Mouse (Mus musculus) spleen, postnatal 0 days (tissue): ENCODE data around the gene Hecw2. TPM values are rescaled to one million over a fixed set of nuclear protein-coding genes. Genes with fewer than 3 reads are reported as not detected.

ENCODE experiments used
- polyA plus RNA-seq: library from polyadenylated mRNA; unstranded; fragments of >200 nt; fragmentation: Nextera tagmentation; extraction: Ambion mirVana; gene quantifications from 2 replicates; pipeline ENCODE4 v1.2.1, GENCODE M21; 2015

Hecw2 gene
- 0.52 and 0.78 TPM in 2 replicates for polyA plus RNA-seq

GRCm38 (mm10) chr1:54194954-54195305 is at the start of gene Hecw2:
Hecw2 (minus strand) TSS chr1:54195168.

DNA sequence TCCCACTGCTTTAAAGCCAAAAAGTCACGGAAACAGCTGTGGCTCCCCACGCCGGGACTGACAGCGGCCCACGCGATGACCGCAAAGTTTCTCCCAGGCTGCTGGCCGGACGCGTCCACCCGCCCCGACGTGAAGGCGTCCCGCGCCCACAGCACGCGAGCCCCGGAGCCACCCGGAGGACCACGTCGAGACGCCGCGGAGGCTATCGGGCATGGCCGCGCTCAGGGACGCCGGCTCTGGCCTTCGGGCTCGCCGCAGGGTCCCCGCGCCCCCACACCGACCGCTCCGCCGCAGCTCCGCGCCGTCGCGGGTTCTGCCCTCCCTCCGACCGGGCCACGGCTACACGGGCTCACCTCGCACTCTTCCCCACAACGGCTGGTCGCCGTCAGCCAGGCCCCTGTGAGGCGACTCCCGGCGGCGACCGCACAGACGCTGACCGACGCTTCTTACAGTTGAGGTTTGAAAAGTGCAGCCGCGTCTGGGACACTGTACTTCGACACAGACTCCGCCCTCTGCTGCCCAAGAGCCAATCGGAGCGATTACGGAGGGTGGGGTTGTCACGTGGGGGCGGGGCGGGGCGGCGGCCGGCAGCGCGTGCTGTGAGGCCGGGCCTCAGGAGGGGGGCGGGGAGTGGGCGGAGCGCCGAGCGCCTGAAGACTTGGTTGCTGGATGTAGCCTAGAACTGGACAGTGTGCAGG is 410.1 kb downstream of the Hecw2 start, which contains the start of gene Stk17b:
Gene Stk17b, minus strand, starts transcription at position 504 of the 698 bp plus-strand sequence.

Other genes with a start within 250 kb of the Hecw2 start
- 0.08 and 0.27 TPM in 2 replicates for gene Ccdc150, start 55.5 kb upstream of the Hecw2 start, polyA plus RNA-seq
- gene Gtf3c3, start 243.8 kb upstream of the Hecw2 start, polyA plus RNA-seq, result 7.9 and 8.4 TPM in 2 replicates